Mouse (Mus musculus) gastrocnemius, postnatal 14 days (tissue): ENCODE measurements at regions not wholly inside any gene's neighbourhood (a gene's known extent, or its start where the extent isn't known, plus 50 kb on each side); places are given as distances from the start of the nearest gene placed in this dataset.
A peak's percentile ranks its signal among the peaks of the same experiment; 100 is the strongest.

ENCODE experiments used
- DNase-seq: peaks from one replicate; pipeline ENCODE4 v3.0.0; 2021; ENCODE audit warnings: mixed read lengths
- intact Hi-C: fragments of 180-260 bp; cut with DNase I; formaldehyde crosslinking; loops from one replicate; pipeline ENCODE4 v1.15.1; 2025; ENCODE audit warnings: low total_unique reads

GRCm38 (mm10) chr4:45713837-45714508 lies 84.8 kb upstream of the Aldh1b1 start:
- no peak for DNase-seq
- intact Hi-C loops, result no loop called here

- intact Hi-C loops, result no loop called here
These were observed 85.6 kb upstream of the Aldh1b1 start for GRCm38 (mm10) chr4:45713046-45713706.

GRCm38 (mm10) chr4:45703997-45704396 lies 94.8 kb upstream of the Aldh1b1 start:
- DNase-seq, result no peak
- intact Hi-C loops, result no loop called here

More at GRCm38 (mm10) chr4:45713046-45713706, 85.6 kb upstream of the Aldh1b1 start:
- no peak for DNase-seq

- no peak for DNase-seq
- intact Hi-C loops, result no loop called here
These were observed 99.2 kb upstream of the Aldh1b1 start for GRCm38 (mm10) chr4:45699601-45700000.

- no peak for DNase-seq
- intact Hi-C loops, result no loop called here
These were observed 103.6 kb upstream of the Aldh1b1 start for GRCm38 (mm10) chr4:45695239-45695638.

- intact Hi-C loops, result no loop called here
- no peak for DNase-seq
These were observed 108.6 kb upstream of the Aldh1b1 start for GRCm38 (mm10) chr4:45689991-45690916.

- DNase-seq, result no peak
- intact Hi-C loops, result no loop called here
These were observed 109.2 kb upstream of the Aldh1b1 start for GRCm38 (mm10) chr4:45689572-45689971.

- intact Hi-C loops, result no loop called here
- no peak for DNase-seq
These were observed 110.6 kb upstream of the Aldh1b1 start for GRCm38 (mm10) chr4:45688233-45688632.

GRCm38 (mm10) chr4:45685031-45685430 lies 113.8 kb upstream of the Aldh1b1 start:
- DNase-seq, result no peak
- intact Hi-C loops, result no loop called here

GRCm38 (mm10) chr4:45683205-45683604 lies 115.6 kb upstream of the Aldh1b1 start:
- intact Hi-C loops, result no loop called here
- peak; percentile 46 for DNase-seq

- DNase-seq, result no peak
- intact Hi-C loops, result no loop called here
These were observed 116.1 kb upstream of the Aldh1b1 start for GRCm38 (mm10) chr4:45682746-45683145.

- no peak for DNase-seq
- intact Hi-C loops, result no loop called here
These were observed 122.7 kb upstream of the Aldh1b1 start for GRCm38 (mm10) chr4:45676137-45676536.

- DNase-seq, result no peak
These were observed 124.5 kb upstream of the Aldh1b1 start for GRCm38 (mm10) chr4:45674291-45674690.

GRCm38 (mm10) chr4:45673081-45673819 lies 125.6 kb upstream of the Aldh1b1 start:
- DNase-seq, result no peak
- intact Hi-C loops, result no loop called here

More at GRCm38 (mm10) chr4:45674291-45674690, 124.5 kb upstream of the Aldh1b1 start:
- intact Hi-C loops, result no loop called here

GRCm38 (mm10) chr4:45672262-45673076 lies 126.4 kb upstream of the Aldh1b1 start:
- intact Hi-C loops, result no loop called here
- DNase-seq, result no peak

GRCm38 (mm10) chr4:45664372-45664771 lies 132.1 kb upstream of the Shb start:
- no peak for DNase-seq
- intact Hi-C loops, result no loop called here

- intact Hi-C loops, result no loop called here
- DNase-seq, result no peak
These were observed 125.2 kb upstream of the Shb start for GRCm38 (mm10) chr4:45657350-45657978.

- DNase-seq, result no peak
- intact Hi-C loops, result no loop called here
These were observed 123.5 kb upstream of the Shb start for GRCm38 (mm10) chr4:45655780-45656179.
